Mouse (Mus musculus) lung, embryonic 14.5 days (tissue): ENCODE results near the gene Tax1bp3. TPM values are rescaled to one million over a fixed set of nuclear protein-coding genes. Genes with fewer than 3 reads are reported as not detected.

ENCODE experiments used
- ATAC-seq: fragments of 200-750 bp; cut with Nextera tagmentation; 2 replicates; pipeline ENCODE4 v1.8.0; 2017; ENCODE audit warnings: mild to moderate bottlenecking, moderate TSS enrichment, moderate library complexity; ENCODE audit not compliant: insufficient read depth
- DNase-seq: peaks from one replicate; pipeline ENCODE4 v3.0.0-alpha.2; 2015
- H3K27ac ChIP-seq: fragments of 300-500 bp; sonication (generic); 2 replicates; pipeline ENCODE4 v1.5.1; 2014; ENCODE audit warnings: low read depth, mild to moderate bottlenecking, moderate library complexity
- H3K27me3 ChIP-seq: fragments of 300-500 bp; sonication (generic); 2 replicates; pipeline ENCODE4 v1.6.1; 2014; ENCODE audit warnings: low read length, control low read depth; ENCODE audit not compliant: insufficient read depth
- H3K36me3 ChIP-seq: fragments of 300-500 bp; sonication (generic); 2 replicates; pipeline ENCODE4 v1.6.1; 2014; ENCODE audit warnings: control low read depth; ENCODE audit not compliant: insufficient read depth
- H3K4me1 ChIP-seq: fragments of 300-500 bp; sonication (generic); 2 replicates; pipeline ENCODE4 v1.6.1; 2014; ENCODE audit warnings: antibody characterized with exemption, control low read depth; ENCODE audit not compliant: insufficient read depth
- H3K4me2 ChIP-seq: fragments of 300-500 bp; sonication (generic); 2 replicates; pipeline ENCODE4 v1.6.1; 2014; ENCODE audit warnings: mild to moderate bottlenecking
- H3K4me3 ChIP-seq: fragments of 300-500 bp; sonication (generic); 2 replicates; pipeline ENCODE4 v1.5.1; 2014; ENCODE audit warnings: low read depth, low read length
- H3K9ac ChIP-seq: fragments of 300-500 bp; sonication (generic); 2 replicates; pipeline ENCODE4 v1.6.1; 2014
- H3K9me3 ChIP-seq: fragments of 300-500 bp; sonication (generic); 2 replicates; pipeline ENCODE4 v1.6.1; 2016; ENCODE audit warnings: low read depth, low read length, control low read depth
- CTCF ChIP-seq: IDR thresholded peaks from 2 replicates; pipeline ENCODE4 v1.5.1; 2016; ENCODE audit warnings: antibody characterized with exemption, low read depth
- WGBS: fragments of 180-500 bp; shearing (Covaris S2); extraction: QIAGEN DNeasy Blood & Tissue Kit; methylation state at CpG from one replicate; pipeline ENCODE4 v1.1.7; 2014; 5-methylcytosine and 5-hydroxymethylcytosine counted together
- polyA plus RNA-seq: library from polyadenylated mRNA; unstranded; fragments of >200 nt; fragmentation: Nextera tagmentation; extraction: Ambion mirVana; gene quantifications from 2 replicates; pipeline ENCODE4 v1.2.1, GENCODE M21; 2014

Gene Tax1bp3
- polyA plus RNA-seq, 1 experiment from 2014 or later, result 252 TPM

DNA sequence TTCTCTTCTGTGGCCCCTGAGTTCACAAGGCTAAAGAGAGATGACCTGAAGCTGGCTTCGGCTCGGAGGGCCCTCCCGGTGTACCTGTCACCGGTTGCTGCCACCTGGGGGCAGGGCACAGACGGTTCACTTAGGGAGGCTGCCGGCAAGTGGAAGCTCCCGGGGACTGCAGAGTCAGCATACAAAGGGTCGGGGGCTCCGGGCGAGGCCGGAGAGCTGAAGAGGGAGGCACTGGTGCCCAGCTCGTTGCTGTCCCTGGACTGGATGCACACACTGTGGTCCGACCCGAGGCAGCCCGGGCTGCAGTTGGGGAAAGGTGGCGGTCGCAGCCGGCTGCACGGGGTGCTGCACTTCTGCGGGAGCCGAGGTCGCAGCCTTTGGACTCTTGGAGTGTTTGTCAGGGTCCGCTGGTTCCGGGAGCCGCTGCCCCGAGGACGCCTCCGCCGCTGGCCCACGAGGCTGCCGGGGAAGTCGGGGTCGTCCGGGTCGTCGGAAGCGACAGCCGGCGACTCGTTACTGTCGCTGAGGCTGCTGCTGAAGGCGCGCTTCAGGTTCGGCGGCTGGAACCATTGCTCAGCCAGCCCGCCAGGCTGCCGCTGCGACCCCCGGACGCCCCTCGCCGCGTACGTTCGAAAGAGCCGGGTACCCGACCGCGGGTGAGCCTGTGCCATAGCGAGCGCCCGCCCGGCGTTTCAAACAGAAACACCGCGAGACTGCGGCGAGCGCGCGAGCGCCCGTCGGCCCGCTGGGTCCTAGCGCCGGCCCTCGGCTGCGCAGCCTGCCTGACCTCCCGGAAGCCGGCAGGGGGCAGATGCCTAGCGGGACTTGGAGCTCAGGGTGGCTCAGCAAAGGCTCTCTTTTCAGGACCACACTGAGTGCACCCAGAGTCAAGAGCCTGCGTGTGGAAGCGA is 39.0 kb upstream of the Tax1bp3 start, which contains the start of gene Haspin:
Gene Haspin, minus strand, starts transcription at position 704 of the 911 bp plus-strand sequence.
- under 1% methylated on average over 84 of the region's 84 CpGs for WGBS
- peak; percentile 87 for TF ChIP-seq CTCF

DNA sequence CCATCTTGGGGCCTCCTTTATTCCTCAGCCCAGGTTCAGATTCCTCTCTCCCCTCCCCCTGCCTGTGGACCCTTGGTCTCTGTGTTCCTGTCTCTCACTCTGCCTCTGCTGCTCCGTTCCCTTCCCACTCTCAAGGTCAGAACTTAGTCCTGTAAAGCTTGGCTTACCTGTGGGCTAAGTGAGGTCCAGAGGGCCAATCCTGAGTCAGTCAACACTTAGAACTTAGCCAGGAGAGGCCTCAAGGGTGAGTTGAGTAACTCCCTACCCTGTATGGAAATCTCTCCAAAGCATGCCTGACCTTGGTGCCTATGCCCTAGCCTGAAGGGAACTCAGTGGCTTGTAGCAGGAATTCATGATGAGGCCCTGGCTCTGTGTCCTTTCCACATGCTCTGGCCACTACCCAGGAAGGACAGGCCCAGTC is 32.6 kb upstream of the Tax1bp3 start:
- WGBS, result 37% methylated on average over 1 of the region's 1 CpGs
- no peak for DNase-seq
- Histone ChIP-seq H3K4me3 (no peak overlapping the region), H3K27ac (no peak overlapping the region), H3K36me3 (no peaks in the 10 kb centered on the region), H3K27me3 (no peaks in the 10 kb centered on the region), H3K4me1 (no peaks in the 10 kb centered on the region), H3K9ac (no peak overlapping the region), H3K4me2 (no peak overlapping the region), H3K9me3 (no peaks in the 10 kb centered on the region)
- no peak for ATAC-seq
- TF ChIP-seq CTCF, result no peak

More for the DNA sequence above, 39.0 kb upstream of the Tax1bp3 start, which contains the start of gene Haspin:
- ATAC-seq (peak; percentile 97), DNase-seq (peak; percentile 97)
- H3K9me3 ChIP-seq, result no peaks in the 10 kb centered on the region
- peak within 1 kb of the TSS; percentile 77 for H3K9ac ChIP-seq
- H3K36me3 ChIP-seq, result peaks cover 16% of the 10 kb centered on the region
- H3K27ac ChIP-seq, result peak within 1 kb of the TSS; percentile 50; the same call in 1 of the 2 replicates
- peaks cover 15% of the 10 kb centered on the region; the same call in 1 of the 2 replicates for H3K4me1 ChIP-seq
- no peaks in the 10 kb centered on the region for H3K27me3 ChIP-seq
- H3K4me3 ChIP-seq, result peak within 1 kb of the TSS; percentile 94
- H3K4me2 ChIP-seq, result peak within 1 kb of the TSS; percentile 74

DNA sequence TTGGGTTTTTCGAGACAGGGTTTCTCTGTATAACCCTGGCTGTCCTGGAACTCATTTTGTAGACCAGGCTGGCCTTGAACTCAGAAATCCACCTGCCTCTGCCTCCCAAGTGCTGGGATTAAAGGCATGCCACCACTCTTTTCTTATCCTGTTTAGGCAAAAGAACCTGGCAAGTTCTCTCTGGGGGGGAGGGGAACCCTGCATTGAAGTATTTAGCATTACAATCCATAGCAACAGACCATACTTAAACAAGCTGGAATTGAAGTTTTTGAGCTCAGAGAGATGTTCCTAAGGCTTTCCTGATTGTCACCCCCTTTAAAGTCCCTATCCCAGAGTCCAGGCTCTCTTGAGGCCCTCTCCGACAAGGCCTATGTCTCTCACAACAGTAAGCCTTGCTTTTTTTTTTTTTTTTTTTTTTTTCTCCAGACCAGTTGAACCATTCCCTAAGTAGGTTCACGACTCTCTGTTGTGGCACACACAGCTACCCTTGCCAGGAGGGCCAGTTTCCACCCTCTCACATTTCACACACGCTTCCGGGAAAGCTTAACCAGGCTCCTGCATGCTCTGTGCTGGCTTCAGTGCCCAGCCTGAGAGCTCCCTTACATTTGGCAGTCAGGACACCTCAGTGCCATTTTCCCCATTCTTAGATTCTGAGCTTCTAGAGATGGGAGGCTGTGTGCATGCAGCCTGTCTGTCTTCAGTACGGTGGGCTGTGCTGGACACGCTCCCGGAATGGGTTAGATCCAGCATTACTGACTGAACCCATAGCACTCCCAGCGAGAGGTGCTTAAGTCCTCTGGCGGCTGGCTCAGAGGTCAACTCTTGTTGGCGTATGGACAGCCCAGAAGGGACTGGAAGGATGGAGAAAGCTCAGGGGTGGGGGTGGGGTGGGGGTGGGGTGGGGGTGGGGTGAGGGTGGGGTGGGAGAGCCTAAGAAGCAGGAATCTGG is 30.6 kb upstream of the Tax1bp3 start:
- Histone ChIP-seq H3K27me3 (no peaks in the 10 kb centered on the region), H3K36me3 (no peaks in the 10 kb centered on the region), H3K4me1 (no peaks in the 10 kb centered on the region), H3K9ac (no peak overlapping the region), H3K27ac (no peak overlapping the region), H3K9me3 (no peaks in the 10 kb centered on the region), H3K4me2 (no peak overlapping the region), H3K4me3 (no peak overlapping the region)
- no peak for TF ChIP-seq CTCF
- ATAC-seq (no peak), DNase-seq (no peak)
- 50% methylated on average over 11 of the region's 11 CpGs for WGBS

DNA sequence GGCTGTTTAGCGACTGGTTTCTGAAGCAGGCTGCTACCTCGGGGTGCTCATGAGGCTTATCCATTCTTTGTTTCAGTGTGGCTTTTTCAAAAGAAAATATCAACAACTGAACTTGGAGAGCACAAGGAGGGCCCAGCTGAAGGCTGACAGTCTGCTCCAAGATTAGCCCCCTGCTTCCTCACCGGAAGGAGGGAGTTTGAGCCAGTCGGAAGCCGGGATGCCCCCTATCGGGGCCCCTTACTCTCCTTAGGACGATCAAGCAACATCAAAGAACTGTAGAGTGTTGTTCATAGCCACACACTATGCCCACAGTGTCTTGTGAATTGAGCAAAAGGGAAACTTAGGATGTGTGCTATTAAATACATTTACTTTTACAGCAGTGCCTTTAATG is 29.9 kb upstream of the Tax1bp3 start:
- Histone ChIP-seq H3K9me3 (no peaks in the 10 kb centered on the region), H3K4me3 (no peak overlapping the region), H3K27ac (no peak overlapping the region), H3K9ac (no peak overlapping the region), H3K27me3 (no peaks in the 10 kb centered on the region), H3K4me2 (no peak overlapping the region), H3K36me3 (no peaks in the 10 kb centered on the region), H3K4me1 (no peaks in the 10 kb centered on the region)
- WGBS, result 52% methylated on average over 7 of the region's 7 CpGs
- DNase-seq (no peak), ATAC-seq (no peak)
- TF ChIP-seq CTCF, result no peak

DNA sequence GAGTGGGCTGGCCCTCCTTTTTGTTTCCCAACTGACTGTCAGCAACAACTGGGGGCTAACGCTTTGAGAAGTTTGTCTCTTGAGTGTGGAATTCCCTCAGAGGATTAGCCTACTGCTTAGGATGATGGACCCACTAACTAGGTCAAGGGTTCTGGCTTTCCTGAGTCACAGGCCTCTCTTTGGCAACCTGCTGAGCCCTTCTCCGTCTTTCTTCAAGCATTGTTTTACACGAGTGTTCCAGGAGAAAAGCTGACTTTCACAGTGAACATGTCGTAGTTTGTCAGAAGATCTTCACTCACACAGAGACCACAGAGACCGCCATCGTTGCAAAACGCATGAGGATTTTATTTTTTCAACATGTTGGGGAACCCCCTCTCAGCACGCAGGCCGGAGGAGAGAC is 28.7 kb upstream of the Tax1bp3 start:
- TF ChIP-seq CTCF, result no peak
- no peak overlapping the region for H3K27ac ChIP-seq
- ATAC-seq (no peak), DNase-seq (no peak)
- H3K9me3 ChIP-seq, result no peaks in the 10 kb centered on the region
- H3K4me1 ChIP-seq, result no peaks in the 10 kb centered on the region
- no peak overlapping the region for H3K4me3 ChIP-seq
- H3K27me3 ChIP-seq, result no peaks in the 10 kb centered on the region
- H3K36me3 ChIP-seq, result no peaks in the 10 kb centered on the region
- H3K4me2 ChIP-seq, result no peak overlapping the region
- H3K9ac ChIP-seq, result no peak overlapping the region
- 74% methylated on average over 9 of the region's 9 CpGs for WGBS

DNA sequence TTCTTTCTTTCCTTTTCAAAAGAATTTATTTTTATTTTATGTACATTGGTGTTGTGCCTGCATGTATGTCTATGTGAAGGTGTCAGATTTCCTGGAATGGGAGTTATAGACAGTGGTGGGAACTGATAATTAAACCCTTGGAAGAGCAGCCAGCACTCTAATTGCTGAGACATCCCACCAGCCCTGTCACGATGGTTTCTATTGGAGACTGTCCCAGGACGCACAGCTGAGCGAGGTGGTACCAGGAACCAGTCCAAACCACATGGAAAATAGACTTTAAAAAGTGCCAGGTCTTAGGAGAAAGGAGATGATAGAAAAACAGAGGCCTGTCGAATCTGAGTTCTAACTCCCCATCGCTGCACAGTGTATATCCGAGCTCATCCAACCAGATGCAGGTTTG is 21.8 kb upstream of the Tax1bp3 start:
- Histone ChIP-seq H3K4me3 (no peak overlapping the region), H3K36me3 (no peaks in the 10 kb centered on the region), H3K9me3 (no peaks in the 10 kb centered on the region), H3K9ac (no peak overlapping the region), H3K27ac (no peak overlapping the region), H3K4me1 (no peaks in the 10 kb centered on the region), H3K27me3 (peaks cover 15% of the 10 kb centered on the region), H3K4me2 (no peak overlapping the region)
- no peak for DNase-seq
- no peak for ATAC-seq
- TF ChIP-seq CTCF, result no peak
- 68% methylated on average over 6 of the region's 6 CpGs for WGBS
